Mouse (Mus musculus) limb, embryonic 13.5 days (tissue): ENCODE data around the gene Gm20388. TPM values are rescaled to one million over a fixed set of nuclear protein-coding genes. Genes with fewer than 3 reads are reported as not detected.

Source experiments
- ATAC-seq: fragments of 200-750 bp; cut with Nextera tagmentation; 2 replicates; pipeline ENCODE4 v1.8.0; 2017; ENCODE audit warnings: low read depth, moderate number of reproducible peaks, moderate TSS enrichment; ENCODE audit not compliant: low FRiP score
- H3K27ac ChIP-seq: fragments of 300-500 bp; sonication (generic); 2 replicates; pipeline ENCODE4 v1.5.1; 2015; ENCODE audit warnings: inconsistent platforms, mild to moderate bottlenecking, moderate library complexity
- H3K27me3 ChIP-seq: fragments of 300-500 bp; sonication (generic); 2 replicates; pipeline ENCODE4 v1.6.1; 2015; ENCODE audit warnings: mild to moderate bottlenecking, inconsistent platforms
- H3K36me3 ChIP-seq: fragments of 300-500 bp; sonication (generic); 2 replicates; pipeline ENCODE4 v1.6.1; 2015; ENCODE audit warnings: inconsistent platforms, mild to moderate bottlenecking, moderate library complexity
- H3K4me1 ChIP-seq: fragments of 300-500 bp; sonication (generic); 2 replicates; pipeline ENCODE4 v1.6.1; 2015; ENCODE audit warnings: inconsistent platforms
- H3K4me2 ChIP-seq: fragments of 300-500 bp; sonication (generic); replicated peaks from 2 replicates; pipeline ENCODE4 v1.6.1; 2015; ENCODE audit warnings: inconsistent platforms, mild to moderate bottlenecking, moderate library complexity
- H3K4me3 ChIP-seq: fragments of 300-500 bp; sonication (generic); 2 replicates; pipeline ENCODE4 v1.5.1; 2015; ENCODE audit warnings: moderate library complexity, mild to moderate bottlenecking, inconsistent platforms
- H3K9ac ChIP-seq: fragments of 300-500 bp; sonication (generic); 2 replicates; pipeline ENCODE4 v1.6.1; 2015; ENCODE audit warnings: mild to moderate bottlenecking, inconsistent platforms
- H3K9me3 ChIP-seq: fragments of 300-500 bp; sonication (generic); 2 replicates; pipeline ENCODE4 v1.6.1; 2016; ENCODE audit warnings: inconsistent platforms
- WGBS: fragments of 180-500 bp; shearing (Covaris S2); methylation state at CpG from one replicate; pipeline ENCODE4 v1.1.7; 2015; 5-methylcytosine and 5-hydroxymethylcytosine counted together
- polyA plus RNA-seq: library from polyadenylated mRNA; unstranded; fragments of >200 nt; fragmentation: Nextera tagmentation; extraction: Ambion mirVana; gene quantifications from 2 replicates; pipeline ENCODE4 v1.2.1, GENCODE M21; 2015

Gene Gm20388
- polyA plus RNA-seq, 1 experiment from 2014 or later, result 7.1 TPM

DNA sequence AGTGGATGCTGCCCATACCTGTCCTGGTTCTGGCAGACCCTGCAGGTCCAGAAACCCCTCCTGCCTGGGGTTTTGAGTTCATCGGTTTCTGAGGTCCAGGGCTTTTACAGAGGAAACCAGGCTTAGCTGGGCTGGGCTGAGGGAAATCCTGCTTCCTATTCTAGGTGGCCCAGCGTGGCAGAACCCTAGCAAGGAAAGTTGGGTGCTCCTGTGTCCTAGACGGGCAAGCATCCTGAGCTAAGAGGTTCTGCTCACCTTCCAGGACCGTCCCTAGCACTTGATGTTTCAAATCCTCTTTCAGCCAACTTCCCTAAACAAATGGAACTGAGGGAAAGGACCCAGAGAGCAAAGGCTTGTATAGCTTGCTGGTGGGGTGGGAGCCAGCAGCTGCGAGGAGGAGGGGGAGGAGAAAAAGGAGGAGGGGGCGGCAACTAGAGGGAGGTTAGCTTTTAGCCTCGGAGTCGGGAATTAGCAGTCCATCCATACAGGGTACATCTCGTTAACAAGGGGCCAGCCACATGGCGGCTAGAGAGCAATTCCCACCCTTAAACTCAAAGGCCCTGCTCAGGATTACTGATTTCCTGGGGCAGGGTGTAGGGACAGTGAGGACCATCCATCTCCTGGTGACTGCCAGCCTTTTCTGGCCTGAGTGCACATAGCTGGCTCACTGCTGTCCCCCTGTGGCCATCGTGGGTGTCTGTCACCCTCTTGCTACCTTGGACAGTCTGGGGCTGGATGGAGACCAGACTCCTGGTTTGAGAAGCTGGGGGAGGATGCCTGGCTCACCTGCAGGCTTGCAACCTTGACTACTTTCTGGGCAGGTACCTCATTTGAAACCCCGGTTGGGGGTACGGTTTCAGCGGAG lies 624.1 kb downstream of the Gm20388 start:
- ATAC-seq, result peak; percentile 30; the same call in 1 of the 2 replicates
- H3K27ac ChIP-seq, result no peak overlapping the region
- H3K9me3 ChIP-seq, result no peaks in the 10 kb centered on the region
- H3K36me3 ChIP-seq, result no peaks in the 10 kb centered on the region
- no peak overlapping the region for H3K4me3 ChIP-seq
- H3K9ac ChIP-seq, result no peak overlapping the region
- WGBS, result 6% methylated on average over 14 of the region's 14 CpGs
- H3K27me3 ChIP-seq, result peaks cover 19% of the 10 kb centered on the region
- peak overlapping the region; percentile 99 for H3K4me2 ChIP-seq
- H3K4me1 ChIP-seq, result peaks cover 85% of the 10 kb centered on the region

DNA sequence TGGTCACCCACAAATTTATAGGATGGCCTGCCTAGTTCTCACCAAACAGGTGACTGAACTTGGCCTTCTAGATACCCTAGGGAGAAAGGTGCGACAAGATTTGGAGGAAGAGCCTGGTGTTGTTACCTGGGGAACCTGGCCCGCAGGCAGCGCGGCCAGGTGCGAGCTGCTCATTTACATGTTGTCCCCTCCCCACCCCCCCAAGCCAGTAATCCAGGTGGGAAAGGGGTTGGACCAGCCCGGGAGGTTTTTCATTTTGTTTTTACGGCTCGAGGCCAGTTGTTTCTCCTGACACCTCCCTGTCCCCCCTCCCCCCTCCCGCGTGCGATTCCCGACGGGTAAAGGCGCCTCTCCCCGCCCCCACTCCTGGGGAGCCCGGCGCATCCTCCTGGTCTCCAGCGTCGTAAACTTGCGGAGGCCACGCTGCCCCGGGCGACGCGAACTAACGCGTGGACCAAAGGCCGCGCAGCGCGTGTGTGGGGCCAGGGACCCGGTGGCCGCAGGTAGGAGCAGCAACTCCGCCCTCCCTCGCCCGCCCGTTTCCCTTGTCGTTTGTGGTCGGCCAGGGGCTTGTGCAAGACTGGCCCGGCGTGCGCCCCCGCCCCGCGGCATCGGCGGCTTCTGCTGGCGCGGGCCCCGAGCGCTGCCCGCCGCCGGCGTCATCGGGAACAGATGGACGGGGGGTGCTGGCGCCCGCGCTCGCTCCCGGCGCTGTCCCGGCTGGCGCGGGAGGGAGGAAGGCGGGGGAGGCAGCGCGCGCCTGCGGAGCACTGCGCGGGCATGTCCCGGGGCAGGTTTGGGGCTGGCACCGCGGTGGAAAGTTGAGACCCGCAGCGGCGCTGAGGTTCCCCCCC lies 625.0 kb downstream of the Gm20388 start:
- Histone ChIP-seq H3K27me3 (peaks cover 19% of the 10 kb centered on the region), H3K4me2 (peak overlapping the region; percentile 99), H3K9me3 (no peaks in the 10 kb centered on the region), H3K36me3 (no peaks in the 10 kb centered on the region), H3K27ac (peak overlapping the region; percentile 81; the same call in 1 of the 2 replicates), H3K4me1 (peaks cover 95% of the 10 kb centered on the region), H3K4me3 (peak overlapping the region; percentile 61), H3K9ac (peak overlapping the region; percentile 66)
- WGBS, result under 1% methylated on average over 71 of the region's 79 CpGs
- no peak for ATAC-seq

DNA sequence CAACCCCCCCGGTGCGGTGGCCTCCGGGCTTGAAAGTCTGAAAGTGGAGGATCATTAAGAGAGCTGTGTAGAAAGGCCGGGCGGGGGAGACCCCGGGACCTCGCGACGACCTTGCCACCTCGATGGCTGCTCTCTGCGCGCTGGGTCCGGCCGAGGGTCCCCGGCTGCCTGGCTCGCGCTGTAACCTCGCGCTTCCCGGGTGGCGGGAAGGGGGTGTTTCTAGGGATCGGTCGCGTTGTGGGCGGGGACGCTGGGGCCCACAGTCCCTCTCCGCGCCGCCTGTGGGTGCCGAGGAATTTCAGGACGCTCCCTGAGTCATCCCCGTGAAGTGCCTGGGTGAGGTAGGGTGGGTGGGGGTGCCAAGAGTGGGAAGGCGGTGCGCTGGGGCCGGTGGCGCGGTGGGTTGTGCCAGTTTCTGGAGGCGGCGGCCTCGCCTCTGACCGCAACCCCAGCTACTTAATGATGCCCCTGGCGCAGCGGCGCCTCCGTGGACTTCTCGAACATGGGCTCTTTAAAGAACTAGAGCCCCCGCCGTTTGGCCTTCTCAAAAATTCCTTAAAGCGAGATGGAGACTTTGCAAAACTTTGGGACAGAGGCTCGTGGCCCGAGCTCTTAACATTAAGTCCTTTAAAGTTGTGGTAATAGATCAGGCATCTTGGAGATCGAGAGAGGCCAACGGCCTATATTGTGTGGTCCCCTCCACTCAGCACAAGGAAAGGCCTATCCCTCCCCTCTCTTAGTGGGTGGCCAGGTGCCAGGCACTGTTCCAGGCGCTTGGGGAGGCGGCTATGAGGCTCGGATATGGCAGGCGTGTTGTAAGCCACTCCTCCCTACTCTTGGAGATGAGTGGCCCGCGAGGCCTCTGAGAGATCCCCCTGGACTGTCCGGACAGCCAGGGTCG lies 625.9 kb downstream of the Gm20388 start:
- ATAC-seq, result peak; percentile 1; the same call in 1 of the 2 replicates
- Histone ChIP-seq H3K9me3 (no peaks in the 10 kb centered on the region), H3K27ac (peak overlapping the region; percentile 81), H3K36me3 (no peaks in the 10 kb centered on the region), H3K4me3 (peak overlapping the region; percentile 61), H3K27me3 (peaks cover 19% of the 10 kb centered on the region), H3K9ac (peak overlapping the region; percentile 70), H3K4me2 (peak overlapping the region; percentile 99), H3K4me1 (peaks cover 89% of the 10 kb centered on the region)
- WGBS, result under 1% methylated on average over 61 of the region's 61 CpGs

DNA sequence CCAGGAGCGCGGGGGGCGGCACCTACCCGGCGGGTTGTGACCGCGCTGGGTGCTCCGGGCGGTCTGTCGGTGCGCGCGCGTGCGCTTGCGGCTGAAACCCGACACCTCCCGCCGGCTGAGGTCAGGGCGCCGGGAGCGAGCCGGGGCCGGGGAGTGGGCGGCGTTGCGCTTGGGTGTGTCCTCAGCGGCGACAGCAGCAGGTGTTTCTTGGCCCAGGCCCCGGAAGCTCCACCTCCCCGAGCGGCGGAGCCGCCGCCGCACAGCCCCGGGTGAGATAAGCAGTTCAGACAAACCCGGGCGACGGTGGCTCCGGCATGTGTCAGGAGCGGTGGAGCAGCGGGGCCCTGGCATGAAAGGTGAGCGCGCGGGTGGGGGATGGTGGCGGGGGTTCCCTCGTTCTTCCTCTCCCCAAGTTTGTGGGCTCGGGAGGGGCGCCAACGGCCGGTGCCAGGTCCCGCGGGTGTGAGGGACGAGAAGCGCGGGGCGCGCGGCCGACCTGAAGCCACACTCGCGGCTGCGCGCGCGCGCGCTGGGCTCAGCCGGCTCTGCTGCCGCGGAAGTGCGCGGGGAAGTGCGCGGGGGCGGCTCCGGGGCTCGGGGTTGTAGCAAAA lies 626.7 kb downstream of the Gm20388 start:
- H3K4me1 ChIP-seq, result peaks cover 84% of the 10 kb centered on the region
- peak overlapping the region; percentile 81 for H3K27ac ChIP-seq
- H3K36me3 ChIP-seq, result no peaks in the 10 kb centered on the region
- ATAC-seq, result peak; percentile 12; the same call in 1 of the 2 replicates
- H3K4me2 ChIP-seq, result peak overlapping the region; percentile 99
- under 1% methylated on average over 66 of the region's 79 CpGs for WGBS
- peaks cover 19% of the 10 kb centered on the region for H3K27me3 ChIP-seq
- peak overlapping the region; percentile 70 for H3K9ac ChIP-seq
- peak overlapping the region; percentile 61 for H3K4me3 ChIP-seq
- no peaks in the 10 kb centered on the region for H3K9me3 ChIP-seq

DNA sequence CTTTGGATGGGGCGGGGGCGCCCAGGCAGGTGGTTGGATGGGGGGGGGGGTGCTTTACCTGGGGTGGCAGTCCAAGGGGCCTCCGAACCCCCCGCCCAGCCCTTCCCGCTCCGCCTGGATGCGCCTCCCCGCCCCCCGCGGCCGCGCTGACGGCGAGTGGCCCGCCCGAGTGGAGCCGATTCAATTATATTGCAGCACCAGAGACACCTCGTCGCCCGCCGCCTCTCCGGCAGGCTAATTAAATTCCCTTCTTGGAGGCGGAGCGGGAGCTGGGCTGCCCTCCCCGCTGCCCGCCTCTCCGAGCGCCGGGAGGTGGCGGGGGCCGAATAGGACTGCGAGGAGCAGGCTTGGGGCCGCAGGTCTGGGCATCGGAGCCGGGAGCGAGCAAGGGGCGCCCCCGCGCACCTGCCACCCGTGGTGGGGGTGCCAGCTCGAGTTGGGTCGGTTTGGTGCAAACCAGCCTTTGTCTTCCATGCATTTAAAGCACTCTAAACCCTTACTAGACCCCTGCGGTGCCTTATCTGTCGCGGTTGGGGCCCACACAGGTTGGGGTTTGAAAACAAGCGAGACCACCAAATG lies 627.3 kb downstream of the Gm20388 start:
- Histone ChIP-seq H3K27ac (peak overlapping the region; percentile 81), H3K4me3 (peak overlapping the region; percentile 61), H3K27me3 (peaks cover 19% of the 10 kb centered on the region), H3K4me1 (peaks cover 84% of the 10 kb centered on the region), H3K9me3 (no peaks in the 10 kb centered on the region), H3K4me2 (peak overlapping the region; percentile 99), H3K9ac (peak overlapping the region; percentile 70), H3K36me3 (no peaks in the 10 kb centered on the region)
- WGBS, result under 1% methylated on average over 38 of the region's 46 CpGs
- peak; percentile 5; the same call in 1 of the 2 replicates for ATAC-seq

DNA sequence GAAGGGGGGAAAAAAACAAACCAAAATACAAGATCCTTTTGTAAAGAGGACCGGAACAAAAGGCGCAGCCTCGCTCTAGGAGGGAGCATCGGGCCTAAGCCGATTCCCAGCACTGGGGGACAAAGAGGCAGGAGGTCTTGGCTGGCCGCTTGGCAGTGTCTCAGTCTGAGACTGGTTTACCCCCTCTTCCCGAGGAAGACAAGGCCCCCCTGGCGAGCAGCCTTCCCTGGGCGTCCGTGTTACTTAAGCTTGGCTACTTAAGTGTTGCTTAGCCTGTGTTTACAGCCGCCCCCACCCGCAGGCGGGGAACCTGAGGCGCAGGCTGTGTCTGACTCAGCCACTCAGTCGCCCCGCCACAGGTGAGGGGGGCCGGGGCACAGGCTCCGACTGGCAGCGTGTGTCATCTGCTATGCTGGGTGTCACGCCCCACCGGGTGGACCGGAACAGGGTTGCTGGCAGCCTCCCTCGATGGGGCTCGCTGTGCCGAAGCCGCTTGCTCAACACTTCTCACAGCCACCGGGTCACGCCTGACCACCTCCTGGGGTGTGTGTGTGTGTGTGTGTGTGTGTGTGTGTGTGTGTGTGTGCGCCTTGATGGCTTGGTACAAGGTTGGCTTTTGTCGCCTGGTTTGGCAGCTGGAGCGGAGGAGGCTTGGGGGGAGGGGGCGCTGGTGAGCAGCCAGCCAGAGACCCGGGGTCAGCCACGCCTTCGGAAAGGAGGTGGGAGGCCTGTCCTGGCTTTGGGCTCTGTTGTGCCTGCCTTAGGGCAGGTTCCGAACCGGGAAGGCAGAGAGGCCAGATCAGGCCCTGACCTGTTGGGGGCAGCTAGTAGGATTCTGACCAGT lies 628.0 kb downstream of the Gm20388 start:
- Histone ChIP-seq H3K27me3 (peaks cover 13% of the 10 kb centered on the region), H3K4me2 (peak overlapping the region; percentile 99), H3K27ac (peak overlapping the region; percentile 81), H3K9ac (peak overlapping the region; percentile 70), H3K9me3 (no peaks in the 10 kb centered on the region), H3K4me3 (peak overlapping the region; percentile 61), H3K4me1 (peaks cover 84% of the 10 kb centered on the region), H3K36me3 (no peaks in the 10 kb centered on the region)
- no peak for ATAC-seq
- 2% methylated on average over 36 of the region's 37 CpGs for WGBS

DNA sequence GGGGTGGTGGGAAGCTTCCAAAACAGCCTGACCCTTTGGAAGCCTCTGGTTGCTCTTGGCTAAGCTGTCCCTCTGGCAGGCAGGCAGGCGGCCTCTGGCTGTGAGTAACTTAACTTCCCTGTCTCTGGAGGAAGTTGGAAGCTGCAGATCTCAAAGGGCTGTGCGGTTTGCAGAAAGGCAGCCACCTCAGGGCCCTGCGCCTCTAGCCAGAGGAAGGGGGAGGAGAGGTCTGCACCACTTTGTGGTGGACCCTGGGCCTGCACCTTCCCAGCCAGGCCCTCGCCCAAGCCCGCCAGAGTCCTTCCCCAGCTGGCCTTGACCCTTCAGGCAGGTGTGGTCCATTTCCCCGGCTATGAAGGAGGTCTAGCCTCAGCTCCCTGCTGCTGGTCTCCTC lies 628.7 kb downstream of the Gm20388 start:
- WGBS, result 28% methylated on average over 6 of the region's 6 CpGs
- Histone ChIP-seq H3K27me3 (peaks cover 6% of the 10 kb centered on the region; the same call in 1 of the 2 replicates), H3K9me3 (no peaks in the 10 kb centered on the region), H3K9ac (no peak overlapping the region), H3K4me2 (peak overlapping the region; percentile 99), H3K4me3 (peak overlapping the region; percentile 61), H3K36me3 (no peaks in the 10 kb centered on the region), H3K4me1 (peaks cover 83% of the 10 kb centered on the region), H3K27ac (peak overlapping the region; percentile 81)
- ATAC-seq, result no peak

DNA sequence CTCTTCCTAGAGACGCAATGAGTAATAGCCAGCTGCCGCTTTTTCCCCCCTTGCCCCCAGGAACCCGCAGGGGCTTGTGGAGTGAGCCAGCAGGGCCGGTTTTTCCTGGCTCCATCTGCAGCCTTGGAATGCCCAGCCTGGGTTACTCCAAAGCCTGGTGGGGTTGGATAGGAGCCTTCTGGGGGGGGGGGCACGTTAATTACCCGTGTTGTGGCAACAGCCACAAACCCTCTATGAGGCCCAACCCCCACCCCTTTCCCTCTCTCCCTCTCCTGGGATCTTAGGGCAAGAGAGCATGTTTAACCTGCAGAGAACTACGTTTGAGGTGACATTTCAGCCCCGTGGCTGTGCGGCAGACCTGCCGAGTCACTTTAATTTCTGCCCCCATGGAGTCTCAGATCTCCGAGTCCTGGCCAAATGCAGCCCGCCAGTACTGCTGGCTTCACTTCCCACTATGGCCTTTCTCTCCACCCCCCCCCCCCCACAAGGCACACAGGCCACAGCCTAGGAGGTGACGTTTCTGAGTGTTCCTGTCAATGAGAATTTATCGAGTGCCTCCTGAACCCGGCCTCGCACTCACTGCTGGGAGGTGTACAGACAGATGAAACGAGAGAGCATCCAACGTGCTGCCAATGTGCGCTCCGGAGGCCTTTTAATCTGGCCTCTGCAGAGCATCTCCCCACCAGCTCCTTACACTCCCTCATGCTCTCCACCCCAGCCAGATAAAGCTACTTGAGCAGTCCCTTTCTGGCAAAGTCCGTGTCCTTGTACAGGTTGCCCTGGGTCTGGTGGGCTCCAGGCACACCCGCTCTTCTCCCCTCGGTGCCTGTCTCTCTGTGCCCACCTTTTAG lies 629.4 kb downstream of the Gm20388 start:
- peak overlapping the region; percentile 99 for H3K4me2 ChIP-seq
- H3K4me1 ChIP-seq, result peaks cover 77% of the 10 kb centered on the region
- no peak for ATAC-seq
- no peaks in the 10 kb centered on the region for H3K36me3 ChIP-seq
- peak overlapping the region; percentile 61; the same call in 1 of the 2 replicates for H3K4me3 ChIP-seq
- peak overlapping the region; percentile 35; the same call in 1 of the 2 replicates for H3K9ac ChIP-seq
- H3K9me3 ChIP-seq, result no peaks in the 10 kb centered on the region
- peak overlapping the region; percentile 81; the same call in 1 of the 2 replicates for H3K27ac ChIP-seq
- H3K27me3 ChIP-seq, result 0 out of 2 replicates have a peak, but pooled peaks cover 4% of the 10 kb centered on the region
- WGBS, result 21% methylated on average over 23 of the region's 23 CpGs

DNA sequence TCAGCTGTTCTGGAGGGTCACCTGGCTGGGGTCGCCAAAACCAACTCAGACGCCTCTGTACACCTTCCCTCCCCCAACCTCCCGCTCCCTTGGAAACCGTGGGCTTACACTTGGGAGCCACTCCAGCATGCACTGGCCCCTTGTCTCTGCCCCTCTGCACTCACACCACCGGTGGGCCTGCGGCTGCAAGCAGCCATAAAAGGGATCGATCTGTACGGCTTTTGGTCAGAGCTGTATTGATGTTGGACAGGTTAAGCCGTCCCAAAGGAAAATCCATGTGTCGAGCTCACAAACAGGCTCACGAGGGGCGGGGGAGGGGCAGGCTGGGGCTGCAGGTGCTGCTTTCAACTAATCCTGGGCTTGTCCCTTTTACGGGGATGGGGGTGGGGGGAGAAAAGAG lies 632.4 kb downstream of the Gm20388 start:
- Histone ChIP-seq H3K4me1 (peaks cover 80% of the 10 kb centered on the region), H3K27ac (no peak overlapping the region; the same call in 1 of the 2 replicates), H3K4me2 (no peak overlapping the region), H3K4me3 (no peak overlapping the region), H3K27me3 (0 out of 2 replicates have a peak, but pooled peaks cover 4% of the 10 kb centered on the region), H3K36me3 (no peaks in the 10 kb centered on the region), H3K9me3 (no peaks in the 10 kb centered on the region), H3K9ac (no peak overlapping the region; the same call in 1 of the 2 replicates)
- no peak for ATAC-seq
- WGBS, result 12% methylated on average over 13 of the region's 13 CpGs
